Mouse (Mus musculus): ENCODE results near the gene Evi5.

DNA sequence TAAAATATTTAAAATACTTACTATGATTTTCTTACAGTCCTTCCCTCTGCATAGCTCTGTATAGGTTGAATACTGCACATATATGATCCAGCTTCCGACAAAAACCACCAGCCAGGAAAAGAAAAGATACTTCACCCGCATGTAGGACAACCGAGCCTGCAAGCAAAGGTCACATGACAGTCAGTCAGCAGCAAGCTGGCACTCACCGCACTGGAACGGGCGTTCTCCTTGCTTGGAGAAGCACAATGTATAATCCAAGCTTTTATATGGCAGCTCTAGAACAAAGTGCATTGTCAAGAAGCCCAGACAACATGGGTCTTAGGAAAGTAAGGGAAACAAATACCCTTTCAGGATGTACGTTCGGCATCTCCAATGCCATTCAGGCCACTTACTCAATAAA lies 49.7 kb upstream of the Evi5 start:
- TF ChIP-seq MAX (IDR thresholded peaks at IDR 0.05; ENCODE audit: low read length) (no peak), CTCF (IDR thresholded peaks at IDR 0.05 in 2 of 3, conservative IDR thresholded peaks at IDR 0.05 in 1 of 3; ENCODE audit: control insufficient read depth in 1 of 3, insufficient read depth in 1 of 3, low read depth in 2 of 3, low read length in 3 of 3, poor library complexity in 1 of 3, severe bottlenecking in 1 of 3) (no peak)

Measured in MEL (cell line).